Mouse (Mus musculus) regulatory T cell (primary cell): Measurements from ENCODE around the gene Rbm28.

Source experiments
- in situ Hi-C: fragments of 300-600 bp; cut with MboI, MseI; formaldehyde crosslinking; loops from one replicate; pipeline ENCODE4 v1.15.1; 2025; ENCODE audit warnings: high pct_unique_total_duplicates

Rbm28 gene

DNA sequence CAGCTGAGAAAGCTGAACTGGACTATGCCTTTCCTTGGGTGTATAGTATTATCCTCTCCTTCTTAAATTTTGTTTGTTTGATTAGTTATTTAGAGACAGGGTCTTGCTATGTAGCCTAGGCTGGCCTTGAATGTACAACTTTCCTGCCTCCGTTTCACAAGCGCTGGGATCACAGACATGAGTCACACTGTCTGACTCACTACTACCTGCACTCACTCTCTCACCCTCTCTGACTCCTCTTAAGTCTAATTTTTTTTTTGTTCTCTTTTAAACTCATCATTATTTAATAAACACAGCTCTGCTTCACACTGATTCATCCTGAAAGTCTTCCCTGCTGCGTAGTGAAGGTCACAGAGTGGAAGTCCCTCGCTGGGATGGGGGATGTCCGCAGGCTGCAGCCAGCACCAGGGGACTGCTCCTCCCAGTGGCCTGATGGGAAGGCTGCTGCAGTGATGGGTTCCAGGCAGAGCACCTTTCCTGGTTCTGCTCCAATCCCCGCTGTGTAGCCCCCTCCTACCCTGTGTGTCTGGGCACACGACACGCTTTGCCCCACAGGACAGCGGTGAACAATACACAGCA, 81.9 kb downstream of the Rbm28 start:
- in situ Hi-C loops, result no loop called here

DNA sequence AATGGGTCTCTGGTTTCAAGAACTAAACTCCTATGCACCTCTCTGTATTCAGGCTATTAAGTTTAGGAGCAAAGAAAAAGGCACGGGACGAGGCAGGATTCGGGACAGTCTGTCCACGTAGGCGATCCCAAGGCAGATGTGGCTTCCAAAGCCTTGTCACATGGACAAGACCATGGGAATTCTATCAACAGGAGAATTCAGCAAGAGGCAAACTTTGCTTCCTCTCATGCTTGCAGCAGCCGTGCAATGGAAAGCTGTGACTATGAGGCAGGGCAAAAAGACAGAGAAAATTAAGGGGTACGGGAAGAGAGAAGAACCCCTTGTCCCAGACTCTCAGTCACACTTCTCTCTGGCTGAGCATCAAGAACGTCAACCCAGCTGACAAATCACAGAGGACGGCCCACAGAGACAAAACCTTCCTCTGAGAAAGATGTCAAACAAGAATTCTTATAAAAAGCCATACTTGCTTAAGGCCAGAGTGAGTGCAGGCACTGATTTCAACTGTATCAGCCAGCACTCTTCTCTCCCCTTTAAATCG, 82.9 kb downstream of the Rbm28 start:
- in situ Hi-C loops, result no loop called here

DNA sequence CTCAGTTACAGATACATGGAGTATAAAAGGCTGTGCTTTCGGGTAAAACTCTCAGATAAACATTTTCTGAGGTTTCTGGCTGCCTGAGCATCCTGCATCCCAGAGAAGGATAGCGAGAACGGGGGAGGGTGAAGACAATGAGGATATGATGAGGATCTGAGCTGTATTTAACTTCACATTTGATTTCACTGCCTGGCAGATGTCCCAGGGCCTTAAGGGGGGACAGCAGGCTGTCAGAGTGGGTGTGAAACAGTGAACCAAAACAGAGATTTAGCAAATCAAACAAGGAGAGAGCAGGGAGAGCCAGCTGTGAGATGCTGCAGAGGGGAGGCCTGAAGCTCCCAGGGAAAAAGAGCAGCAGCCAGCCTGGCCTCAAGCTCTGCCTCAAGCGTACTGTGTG, 85.5 kb downstream of the Rbm28 start:
- in situ Hi-C loops, result no loop called here

DNA sequence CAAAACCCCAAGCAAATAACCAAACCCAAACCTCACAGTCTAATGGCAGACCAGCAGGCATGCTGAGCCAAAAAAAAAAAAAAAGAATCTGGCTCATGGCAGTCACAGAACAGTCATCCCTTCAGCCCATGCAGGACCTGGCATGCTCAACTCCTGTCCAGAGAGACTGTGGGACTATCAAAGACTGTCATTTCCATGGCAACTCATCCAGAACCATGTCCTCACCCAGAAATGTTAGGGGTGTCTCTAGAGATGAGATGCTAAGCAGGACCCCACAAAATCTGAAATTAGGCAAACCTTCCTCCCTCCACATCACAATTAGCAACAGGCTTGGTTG, 90.7 kb downstream of the Rbm28 start:
- in situ Hi-C loops, result no loop called here
